Mouse (Mus musculus): ENCODE measurements around the gene Slco1b2. TPM values are rescaled to one million over a fixed set of nuclear protein-coding genes. Genes with fewer than 3 reads are reported as not detected.

Slco1b2 gene
- polyA plus RNA-seq, 1 experiment from 2014 or later = not detected

DNA sequence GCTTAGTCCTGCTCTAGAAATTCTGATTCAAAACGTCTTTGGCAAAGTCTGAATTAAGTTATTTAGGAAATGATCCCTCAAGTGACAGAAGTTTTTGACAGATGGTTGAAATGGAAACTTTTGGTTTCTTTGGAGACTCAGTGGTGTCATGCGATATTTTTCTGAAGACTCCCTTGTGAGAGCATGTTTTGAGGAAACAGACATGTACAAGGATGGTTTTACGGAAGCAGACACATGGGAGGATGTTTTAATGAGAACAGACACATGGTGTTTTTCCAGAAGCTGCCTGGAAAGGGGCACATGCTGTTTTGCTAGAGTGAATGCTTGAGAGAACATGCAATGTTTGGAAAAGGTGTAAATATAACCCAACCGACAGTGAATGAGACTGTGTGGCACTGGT, 57.7 kb downstream of the Slco1b2 start:
- H3K36me3 ChIP-seq = no peaks in the 10 kb centered on the region
- no peak for ATAC-seq (ENCODE audit: low FRiP score, low read depth)

GRCm38 (mm10) chr6:141691246-141691645, 61.9 kb downstream of the Slco1b2 start:
- Histone ChIP-seq H3K27me3 (no peaks in the 10 kb centered on the region), H3K36me3 (no peaks in the 10 kb centered on the region), H3K9ac (no peak overlapping the region), H3K27ac (no peak overlapping the region), H3K4me2 (replicated peaks) (no peak overlapping the region), H3K4me1 (no peaks in the 10 kb centered on the region), H3K9me3 (no peaks in the 10 kb centered on the region), H3K4me3 (no peak overlapping the region)
- ATAC-seq (ENCODE audit: low FRiP score, low read depth) = no peak

More for the DNA sequence above, 57.7 kb downstream of the Slco1b2 start:
- Histone ChIP-seq H3K4me2 (replicated peaks) (no peak overlapping the region), H3K4me3 (no peak overlapping the region), H3K9ac (no peak overlapping the region), H3K27ac (no peak overlapping the region), H3K4me1 (no peaks in the 10 kb centered on the region), H3K27me3 (no peaks in the 10 kb centered on the region), H3K9me3 (no peaks in the 10 kb centered on the region)
- WGBS = 71% methylated on average over 4 of the region's 4 CpGs

Other genes with a start within 250 kb of the Slco1b2 start
- gene Slco1c1, start 105.2 kb upstream of the Slco1b2 start, polyA plus RNA-seq (2015; fragmentation: Nextera tagmentation; extraction: Ambion mirVana) = 0.13 and 0.26 TPM in 2 replicates
- 0.08 TPM in 1 of 2 replicates, not detected in the other for gene Gm5724, start 144.3 kb downstream of the Slco1b2 start, polyA plus RNA-seq (2015; fragmentation: Nextera tagmentation; extraction: Ambion mirVana)
- 0.08 TPM in 2 replicates for gene Slco1a4, start 226.7 kb downstream of the Slco1b2 start, polyA plus RNA-seq (2015; fragmentation: Nextera tagmentation; extraction: Ambion mirVana)

Data from limb, embryonic 13.5 days (tissue).